Mouse (Mus musculus) adrenal gland, postnatal 10 days (tissue): ENCODE results near the gene Txlna. TPM values are rescaled to one million over a fixed set of nuclear protein-coding genes. Genes with fewer than 3 reads are reported as not detected.

Experiments
- DNase-seq: peaks from one replicate; pipeline ENCODE4 v3.0.0; 2021; ENCODE audit warnings: mixed read lengths
- total RNA-seq, 2 experiments: library from RNA; stranded (reverse); gene quantifications; 2 replicates each; pipeline ENCODE4 v1.2.3; 2021

Gene Txlna
- total RNA-seq, 2 experiments from 2014 or later = 56.7 to 61.2 TPM

GRCm38 (mm10) chr4:129625029-129625370, 15.9 kb downstream of the Txlna start:
- DNase-seq = peak; percentile 67

DNA sequence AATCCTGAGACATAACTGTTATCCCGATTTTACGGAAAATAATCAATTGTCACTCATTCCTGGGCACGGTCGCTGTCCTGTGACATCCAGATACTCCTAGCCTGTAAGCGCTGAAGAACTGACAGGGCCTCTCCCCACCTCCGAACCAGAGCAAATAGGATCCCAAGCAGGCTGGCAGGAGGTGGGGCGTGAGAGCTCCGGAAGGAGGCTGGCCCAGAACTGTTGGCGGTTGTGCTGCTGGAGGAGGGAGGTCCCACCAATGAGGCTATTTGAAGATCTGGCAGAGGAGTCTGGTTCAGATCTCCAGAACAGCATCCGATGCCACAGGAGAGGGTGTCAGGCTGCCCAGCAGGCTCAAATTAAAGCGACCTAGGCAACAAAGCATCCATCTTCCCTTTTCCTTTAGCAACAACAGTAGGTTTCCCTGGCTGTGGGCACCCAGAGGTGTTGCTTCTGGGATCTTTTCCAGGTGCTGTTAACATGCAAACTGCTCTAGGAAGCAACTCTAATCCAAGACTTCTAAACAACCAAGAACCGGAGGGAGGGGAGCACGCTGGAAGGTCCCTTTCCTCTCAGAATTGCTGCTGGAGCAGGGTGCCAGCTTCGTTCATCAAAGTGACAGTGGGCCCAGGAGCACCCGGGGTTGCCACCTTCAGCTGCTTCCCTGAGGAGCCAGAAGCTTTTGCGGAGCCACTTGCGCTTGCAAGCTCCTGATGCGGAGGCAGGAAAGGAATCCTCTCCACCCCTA, 16.4 kb downstream of the Txlna start:
- peak; percentile 87 for DNase-seq

DNA sequence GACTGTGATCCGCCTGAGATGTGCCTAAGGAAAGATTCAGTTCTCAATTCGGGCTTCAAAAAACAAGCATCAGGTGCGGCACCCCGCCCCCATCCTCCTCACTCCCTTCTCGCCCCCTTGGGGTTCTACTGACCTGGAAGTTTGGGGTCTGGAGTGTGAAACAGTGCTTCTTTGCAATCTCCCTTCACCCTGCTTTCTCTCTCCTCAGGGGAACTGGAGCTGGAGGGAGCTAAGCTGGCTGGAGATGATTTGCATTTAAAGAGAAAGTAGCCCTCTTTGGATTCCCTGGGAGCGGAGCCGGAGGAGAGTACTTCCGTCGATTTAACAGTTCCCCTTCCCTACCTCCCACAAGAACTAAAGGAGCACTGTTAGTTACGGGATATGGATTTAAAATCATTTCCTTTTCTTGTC, 17.2 kb downstream of the Txlna start, which contains the start of gene Ccdc28b:
Ccdc28b (minus strand) TSS at position 267 of the 411 bp plus-strand sequence.
- peak; percentile 62 for DNase-seq

DNA sequence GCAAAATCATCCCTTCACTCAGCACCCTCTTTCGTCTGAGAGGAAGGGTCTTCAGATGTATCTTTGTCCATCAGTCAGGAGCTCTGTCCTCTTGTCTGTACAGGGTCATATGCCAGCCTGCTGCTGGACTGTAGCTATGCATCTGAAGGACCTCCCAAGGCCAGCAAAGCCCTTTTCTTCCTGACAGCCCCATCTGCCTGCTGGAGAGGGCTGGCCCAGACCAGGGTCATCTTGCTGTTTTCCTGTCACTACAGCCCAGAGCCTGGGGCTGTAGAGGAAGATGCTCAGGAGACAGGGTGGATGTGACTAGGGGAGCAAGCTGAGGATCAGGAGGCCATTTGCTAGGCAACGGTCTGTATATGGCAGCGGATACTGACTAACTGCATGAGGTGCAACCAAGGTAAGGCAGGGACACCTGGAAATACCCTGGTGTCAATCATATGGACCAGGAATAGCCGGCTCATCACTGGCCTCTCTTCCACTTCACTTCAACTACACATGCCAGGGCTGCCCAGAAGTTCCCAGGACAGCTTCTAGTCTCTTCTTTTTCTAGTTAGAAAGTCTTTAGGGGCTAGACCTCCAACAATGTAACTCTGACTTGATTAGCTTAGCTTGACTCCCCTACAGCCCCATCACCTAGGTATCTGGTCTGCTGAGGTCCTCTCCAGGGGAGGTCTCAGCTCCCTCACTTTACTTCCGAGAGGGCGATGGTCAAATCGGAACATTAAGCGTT, 17.9 kb downstream of the Txlna start:
- DNase-seq = peak; percentile 38

GRCm38 (mm10) chr4:129622120-129622802, 18.6 kb downstream of the Txlna start:
- no peak for DNase-seq

DNA sequence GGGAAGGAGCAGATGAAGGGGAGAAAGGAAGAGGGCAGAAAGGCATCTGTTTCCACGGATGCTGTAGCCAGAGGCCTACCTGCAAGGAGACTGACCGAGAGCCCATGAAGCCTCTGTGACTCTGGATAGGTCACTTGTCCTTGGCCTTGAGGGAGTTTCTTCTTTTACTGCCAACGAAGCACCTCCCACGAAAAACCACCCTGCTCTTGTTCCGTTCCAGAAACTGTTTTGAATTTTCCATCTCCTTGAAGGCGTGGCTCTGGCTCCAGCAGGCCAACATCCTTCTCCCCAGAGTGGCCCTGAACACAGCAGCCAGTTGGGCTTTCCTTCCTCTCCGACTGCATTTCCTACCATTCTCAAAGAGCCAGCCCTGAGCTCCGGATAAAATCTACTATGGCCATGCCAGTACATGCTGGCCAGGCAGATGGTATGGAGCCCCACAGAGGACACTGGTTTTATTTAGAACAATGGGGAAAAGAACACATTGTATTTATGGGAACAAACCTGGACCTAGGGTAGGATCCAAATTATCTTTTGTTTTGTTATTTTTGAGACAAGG, 19.5 kb downstream of the Txlna start:
- DNase-seq = peak; percentile 49

GRCm38 (mm10) chr4:129620419-129621282, 20.2 kb downstream of the Txlna start:
- no peak for DNase-seq

DNA sequence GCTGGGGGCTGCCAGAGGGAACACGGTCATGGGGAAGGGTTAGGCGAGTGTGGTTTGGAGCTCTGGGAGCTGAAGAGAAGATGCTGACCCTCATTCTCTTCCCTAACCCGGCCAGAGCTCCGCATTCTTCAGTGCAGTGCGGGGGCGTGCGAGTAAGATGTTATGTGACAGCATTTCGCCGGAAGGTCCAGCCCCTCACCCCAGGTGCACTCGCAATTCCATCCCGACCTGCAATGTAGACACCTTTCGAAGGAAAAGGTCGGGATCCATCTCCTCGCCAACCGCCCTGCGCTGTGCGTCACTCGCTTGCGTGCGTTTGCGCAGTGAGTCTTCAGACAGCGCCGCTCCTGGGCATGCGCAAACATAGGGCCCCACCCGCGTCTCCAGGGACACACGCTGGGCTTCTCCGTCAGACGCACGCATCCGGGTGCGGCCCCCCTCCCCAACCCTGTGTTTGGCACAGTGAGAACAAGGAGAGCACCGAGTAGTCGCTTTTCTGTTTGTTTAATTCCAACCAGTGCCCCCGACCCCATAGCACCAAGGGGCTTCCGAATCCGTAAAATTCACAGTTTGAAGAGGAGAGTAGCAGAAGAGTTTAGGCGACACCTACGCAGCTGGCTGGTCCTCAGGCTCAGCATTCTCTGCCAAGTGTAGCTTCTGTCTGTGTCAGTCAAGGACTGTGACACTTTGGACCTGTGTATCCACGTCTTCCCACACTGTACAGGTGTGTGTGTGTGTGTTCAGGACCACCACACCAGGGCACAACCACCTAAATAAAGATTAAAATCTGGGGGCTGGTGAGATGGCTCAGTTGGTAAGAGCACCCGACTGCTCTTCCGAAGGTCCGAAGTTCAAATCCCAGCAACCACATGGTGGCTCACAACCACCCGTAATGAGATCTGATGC, 21.8 kb downstream of the Txlna start, which contains the start of gene Iqcc:
Iqcc (minus strand) TSS at position 314 of the 906 bp plus-strand sequence.
- peak; percentile 97 for DNase-seq

DNA sequence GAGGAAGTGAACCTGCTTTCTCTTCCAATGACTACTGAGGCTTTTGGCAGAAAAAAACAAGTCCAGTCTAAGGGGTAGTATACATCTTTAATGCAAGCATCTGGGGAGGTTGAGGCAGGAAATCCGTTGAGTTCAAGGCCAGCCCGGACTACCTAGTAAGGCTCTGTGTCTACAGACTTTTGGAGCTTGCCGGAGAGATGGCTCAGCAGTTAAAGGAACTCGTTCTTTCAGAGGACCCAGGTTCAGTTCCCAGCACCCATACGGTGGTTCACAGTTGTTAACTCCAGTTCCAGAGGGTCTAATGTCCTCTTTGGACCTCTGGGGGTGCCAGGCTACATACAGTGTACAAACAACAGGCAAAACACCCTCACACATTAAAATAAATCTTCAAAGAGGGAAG, 22.8 kb downstream of the Txlna start:
- DNase-seq = no peak

GRCm38 (mm10) chr4:129617121-129617641, 23.7 kb downstream of the Txlna start:
- no peak for DNase-seq

GRCm38 (mm10) chr4:129616631-129617030, 24.2 kb downstream of the Txlna start:
- no peak for DNase-seq

DNA sequence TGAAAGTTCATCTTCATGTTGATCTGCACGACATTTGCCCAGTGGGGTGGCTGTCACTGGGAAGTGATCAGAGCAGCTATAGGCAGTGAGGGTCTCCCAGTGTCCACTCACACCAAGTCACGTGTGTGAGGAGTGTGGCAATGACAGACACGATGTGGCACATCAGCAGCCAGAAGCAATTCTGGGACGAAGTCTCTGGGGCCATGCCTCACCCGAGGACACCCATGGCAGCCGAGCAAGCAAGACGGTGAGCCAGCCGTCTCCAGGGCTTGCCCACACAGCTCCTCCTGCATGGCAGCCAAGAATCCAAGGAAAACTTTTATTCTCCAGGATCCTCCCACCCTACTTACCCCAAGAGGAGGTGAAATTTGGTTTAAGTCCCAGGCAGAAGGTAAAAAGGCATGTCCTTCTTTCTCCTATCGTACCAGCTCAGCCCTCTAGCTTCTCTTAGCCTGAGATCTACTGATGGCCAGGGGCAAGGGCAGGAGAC, 25.0 kb downstream of the Txlna start:
- no peak for DNase-seq

GRCm38 (mm10) chr4:129614093-129614492, 26.8 kb downstream of the Txlna start, which contains the start of gene Dcdc2b:
Dcdc2b (minus strand) TSS chr4:129614257.
- no peak for DNase-seq

DNA sequence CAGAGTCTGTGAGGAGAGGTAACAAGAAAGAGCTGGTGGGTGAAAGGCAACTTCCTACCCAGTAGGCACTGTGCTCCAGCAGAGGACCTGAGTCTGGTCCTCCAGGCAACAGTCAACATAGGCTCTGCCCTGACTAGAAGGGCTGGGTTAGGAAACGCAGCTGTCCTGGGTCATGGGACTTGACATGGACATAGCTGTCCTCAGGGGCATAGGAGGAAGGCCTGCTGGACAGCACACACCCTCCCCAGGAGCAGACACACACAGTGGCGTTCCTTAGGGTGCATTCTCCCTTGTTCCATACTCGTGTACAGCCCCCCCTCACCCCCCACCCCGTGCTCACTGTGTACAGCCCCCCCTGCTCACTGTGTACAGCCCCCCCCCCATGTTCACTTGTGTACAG, 30.4 kb downstream of the Txlna start:
- no peak for DNase-seq

DNA sequence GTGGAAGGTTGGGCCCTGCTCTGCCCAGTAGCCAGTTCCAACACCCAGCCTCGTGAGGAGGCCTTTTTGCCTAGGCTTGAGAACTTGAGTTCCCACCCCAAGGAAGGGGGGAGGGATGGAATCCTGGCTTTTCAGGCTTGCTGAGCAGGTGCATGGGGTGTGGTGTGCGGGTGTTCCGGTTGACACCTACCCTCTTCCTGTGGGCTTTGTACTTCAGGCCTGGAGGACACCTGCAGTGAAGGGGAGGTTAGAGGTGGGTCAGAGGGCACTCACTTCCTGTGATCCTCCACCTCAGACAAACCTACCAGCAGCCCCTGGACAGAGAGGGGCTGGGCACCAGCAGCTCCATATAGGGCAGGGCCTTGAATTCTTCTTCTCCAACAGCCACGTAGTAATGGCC, 30.8 kb downstream of the Txlna start:
- DNase-seq = no peak

GRCm38 (mm10) chr4:129609139-129609631, 31.7 kb downstream of the Txlna start:
- DNase-seq = no peak

DNA sequence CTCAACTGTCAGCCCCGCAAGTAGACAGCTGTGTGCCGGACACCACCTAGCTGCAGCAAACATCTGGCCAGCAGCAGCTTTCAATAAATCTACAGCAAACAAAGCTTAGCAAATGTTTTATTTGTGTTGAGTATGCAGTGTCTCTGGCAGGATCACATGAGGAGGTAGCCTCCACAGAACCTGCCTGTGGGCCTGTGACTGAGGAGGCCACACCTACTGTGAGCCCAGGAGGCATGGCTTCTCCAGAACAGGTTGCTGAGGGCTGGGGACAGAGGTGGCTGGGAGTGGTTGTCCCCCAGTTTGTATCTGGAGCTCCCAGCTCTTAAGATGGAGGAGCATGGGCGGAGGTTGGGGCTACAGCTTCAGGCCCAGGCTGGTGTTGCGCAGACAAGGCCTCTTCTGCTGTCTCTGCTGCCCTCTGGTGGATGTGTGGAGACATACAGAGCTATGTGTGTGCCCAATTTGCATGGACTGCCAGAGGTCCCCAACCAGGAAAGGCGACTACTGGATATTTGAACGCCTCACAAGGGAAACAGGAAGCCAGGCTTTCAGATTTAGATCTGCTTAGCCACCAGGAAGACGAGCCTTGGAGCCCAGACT, 32.3 kb downstream of the Txlna start:
- peak; percentile 88 for DNase-seq

- DNase-seq = peak; percentile 90
Measured at GRCm38 (mm10) chr4:129600233-129601158, 40.4 kb downstream of the Txlna start, which contains the start of the genes Eif3i and Tmem234. Eif3i (minus strand) TSS chr4:129600648. Tmem234 (plus strand) TSS chr4:129600668.
